Mouse (Mus musculus) spleen, adult 2 months (tissue): ENCODE measurements around the gene Mrpl16. TPM values are rescaled to one million over a fixed set of nuclear protein-coding genes. Genes with fewer than 3 reads are reported as not detected.
A peak's percentile ranks its signal among the peaks of the same experiment; 100 is the strongest.

ENCODE experiments used
- DNase-seq, 2 experiments: peaks; one replicate each; pipeline versions ENCODE4 v3.0.0 to v3.0.0-alpha.2; 2012 to 2021; ENCODE audit warnings: low spot score in 2 of 2, low read depth in 1 of 2
- H3K27ac ChIP-seq: fragments of 200-500 bp; 2 replicates; pipeline ENCODE4 v1.5.1; 2012; ENCODE audit warnings: low read length, inconsistent platforms; ENCODE audit not compliant: insufficient read depth
- H3K27me3 ChIP-seq: fragments of 200-500 bp; 2 replicates; pipeline ENCODE4 v1.6.1; 2012; ENCODE audit warnings: mild to moderate bottlenecking, moderate library complexity, low read length, inconsistent platforms; ENCODE audit not compliant: control insufficient read depth, insufficient read depth
- H3K36me3 ChIP-seq: fragments of 200-500 bp; 2 replicates; pipeline ENCODE4 v1.6.1; 2012; ENCODE audit warnings: mild to moderate bottlenecking, low read length, inconsistent platforms; ENCODE audit not compliant: control insufficient read depth, insufficient read depth
- H3K4me1 ChIP-seq: fragments of 200-500 bp; 2 replicates; pipeline ENCODE4 v1.6.1; 2011; ENCODE audit warnings: inconsistent platforms; ENCODE audit not compliant: control insufficient read depth, insufficient read depth, insufficient read length
- H3K4me3 ChIP-seq: fragments of 200-500 bp; 2 replicates; pipeline ENCODE4 v1.5.1; 2011; ENCODE audit warnings: mild to moderate bottlenecking, inconsistent platforms; ENCODE audit not compliant: insufficient read depth, insufficient read length; ENCODE audit errors: extremely low read depth
- CTCF ChIP-seq: fragments of 200-500 bp; IDR thresholded peaks from 2 replicates; pipeline ENCODE4 v1.5.1; 2011; ENCODE audit warnings: mild to moderate bottlenecking, inconsistent platforms; ENCODE audit not compliant: insufficient read depth, insufficient read length, insufficient replicate concordance; ENCODE audit errors: extremely low read depth
- POLR2A ChIP-seq: fragments of 200-500 bp; IDR thresholded peaks from 2 replicates; pipeline ENCODE4 v1.6.1; 2011; ENCODE audit warnings: low read depth, low read length, inconsistent platforms
- WGBS: fragments of 180-500 bp; shearing (Covaris S2); methylation state at CpG from one replicate; pipeline ENCODE4 v1.1.7; 2018; 5-methylcytosine and 5-hydroxymethylcytosine counted together
- polyA plus RNA-seq: library from polyadenylated mRNA; depleted of rRNA; stranded (reverse); fragments of >200 nt; gene quantifications from 2 replicates; pipeline ENCODE4 v1.2.3, GENCODE M21; 2012

The Mrpl16 gene
- polyA plus RNA-seq, 1 experiment: 5.4 TPM

- Histone ChIP-seq H3K27me3 (no peaks in the 10 kb centered on the region), H3K4me3 (no peak overlapping the region), H3K4me1 (no peaks in the 10 kb centered on the region), H3K36me3 (no peaks in the 10 kb centered on the region), H3K27ac (no peak overlapping the region)
- TF ChIP-seq CTCF: no peak
- TF ChIP-seq POLR2A: no peak
- no peak for DNase-seq
Measured at GRCm38 (mm10) chr19:11745680-11746079, 24.5 kb upstream of the Mrpl16 start.

DNA sequence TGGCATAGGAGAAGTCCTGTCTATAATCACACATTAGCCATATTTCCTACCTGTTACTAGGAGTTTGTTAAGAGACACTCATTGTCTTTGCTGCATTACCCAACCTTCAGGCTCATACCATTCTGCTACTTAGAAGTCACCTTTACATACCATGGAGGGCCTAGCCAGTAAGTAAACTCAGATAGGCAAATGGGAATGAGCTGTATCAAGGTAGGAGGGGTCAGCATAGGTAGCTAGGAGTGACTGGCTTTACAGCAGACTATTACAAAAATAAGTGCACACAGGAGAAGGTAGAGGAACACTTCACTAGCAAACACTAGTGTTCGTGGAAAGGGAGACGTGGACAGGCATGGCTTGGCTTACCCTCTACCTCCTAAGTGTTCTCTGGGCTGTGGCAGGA, 22.9 kb upstream of the Mrpl16 start, which contains the start of gene Gif:
TSS of gene Gif (plus strand) at position 257 of the 400 bp plus-strand sequence.
- 86% methylated on average over 2 of the region's 2 CpGs for WGBS

DNA sequence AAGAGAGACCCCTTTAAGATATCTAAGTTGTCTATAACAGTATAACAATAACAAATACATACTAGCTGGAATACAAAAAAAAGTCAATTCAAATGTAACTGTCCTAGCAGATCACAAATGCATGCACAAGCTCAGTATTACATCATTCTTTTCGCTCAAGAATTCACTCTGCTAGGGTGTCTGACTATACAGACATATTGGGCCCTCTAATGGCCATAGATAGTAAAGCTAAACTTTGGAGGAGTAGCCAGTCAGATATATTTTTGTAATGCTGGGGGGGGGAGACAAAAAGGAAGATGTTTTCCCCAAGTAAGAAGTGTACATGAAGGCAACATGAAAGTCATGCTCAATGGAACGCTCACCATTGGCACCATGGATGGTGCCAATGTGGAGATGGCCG, 5.1 kb upstream of the Mrpl16 start:
- 81% methylated on average over 3 of the region's 3 CpGs for WGBS
- DNase-seq: no peak

More for the DNA sequence above, 22.9 kb upstream of the Mrpl16 start, which contains the start of gene Gif:
- Histone ChIP-seq H3K36me3 (no peaks in the 10 kb centered on the region), H3K4me1 (no peaks in the 10 kb centered on the region), H3K4me3 (no peak within 1 kb of the TSS), H3K27ac (no peak within 1 kb of the TSS), H3K27me3 (no peaks in the 10 kb centered on the region)
- no peak for TF ChIP-seq CTCF
- TF ChIP-seq POLR2A: no peak
- DNase-seq: no peak

GRCm38 (mm10) chr19:11766413-11766812, 3.8 kb upstream of the Mrpl16 start:
- Histone ChIP-seq H3K36me3 (no peaks in the 10 kb centered on the region), H3K4me3 (no peak overlapping the region), H3K27ac (peak overlapping the region; percentile 94), H3K27me3 (no peaks in the 10 kb centered on the region), H3K4me1 (peaks cover 14% of the 10 kb centered on the region)
- DNase-seq: peak; percentile 15 to 49
- 10% methylated on average over 4 of the region's 4 CpGs for WGBS
- TF ChIP-seq POLR2A (no peak), CTCF (no peak)

More for the DNA sequence above, 5.1 kb upstream of the Mrpl16 start:
- Histone ChIP-seq H3K36me3 (no peaks in the 10 kb centered on the region), H3K27ac (peak overlapping the region; percentile 94), H3K4me1 (peaks cover 14% of the 10 kb centered on the region), H3K27me3 (no peaks in the 10 kb centered on the region), H3K4me3 (no peak overlapping the region)
- no peak for TF ChIP-seq POLR2A

- H3K4me1 ChIP-seq: peaks cover 14% of the 10 kb centered on the region
- peak; percentile 46 to 61 for DNase-seq
- H3K27ac ChIP-seq: no peak overlapping the region
- H3K27me3 ChIP-seq: no peaks in the 10 kb centered on the region
- no peak overlapping the region for H3K4me3 ChIP-seq
- WGBS: 5% methylated on average over 3 of the region's 3 CpGs
- TF ChIP-seq POLR2A: no peak
- TF ChIP-seq CTCF: peak; percentile 72; the same call in 1 of the 2 replicates
- H3K36me3 ChIP-seq: peaks cover 1% of the 10 kb centered on the region
Measured at GRCm38 (mm10) chr19:11768163-11768562, 2.0 kb upstream of the Mrpl16 start.

DNA sequence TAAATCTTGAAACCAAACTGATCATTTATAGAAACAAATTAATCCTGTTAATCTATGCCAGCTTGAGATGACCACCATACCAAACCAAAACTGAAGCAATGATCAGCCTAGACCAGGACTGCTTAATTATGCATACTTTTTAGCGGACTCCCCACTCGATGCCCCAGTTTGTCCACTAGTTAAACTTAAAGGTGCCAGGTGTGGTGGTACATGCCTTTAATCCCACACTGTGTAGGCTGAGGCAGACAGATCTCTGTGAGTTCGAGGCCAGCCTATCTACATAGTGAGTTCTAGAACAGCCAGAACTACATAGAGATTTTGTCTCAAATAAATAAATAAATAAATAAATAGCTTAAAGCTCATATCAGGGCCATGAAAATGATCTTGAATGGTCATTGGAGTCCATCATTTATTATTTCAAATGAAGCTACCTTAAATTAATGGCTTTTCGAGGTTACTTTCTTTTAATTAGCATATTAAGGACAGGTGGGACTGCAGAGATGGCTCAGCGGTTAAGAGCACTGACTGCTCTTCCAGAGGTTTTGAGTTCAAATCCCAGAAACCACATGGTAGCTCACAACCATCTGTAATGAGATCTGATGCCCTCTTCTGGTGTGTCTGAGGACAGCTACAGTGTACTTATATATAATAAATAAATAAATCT, 802 bp upstream of the Mrpl16 start:
- Histone ChIP-seq H3K27ac (no peak overlapping the region), H3K4me1 (peaks cover 14% of the 10 kb centered on the region), H3K36me3 (peaks cover 7% of the 10 kb centered on the region), H3K4me3 (no peak overlapping the region), H3K27me3 (no peaks in the 10 kb centered on the region)
- no peak for DNase-seq
- WGBS: 91% methylated on average over 5 of the region's 5 CpGs
- no peak for TF ChIP-seq POLR2A
- TF ChIP-seq CTCF: no peak

- peaks cover 10% of the 10 kb centered on the region for H3K36me3 ChIP-seq
- 67% methylated on average over 7 of the region's 7 CpGs for WGBS
- peak in 1 of 2 experiments; percentile 52 for DNase-seq
- H3K27ac ChIP-seq: no peak overlapping the region
- TF ChIP-seq POLR2A: no peak
- TF ChIP-seq CTCF: peak; percentile 32; the same call in 1 of the 2 replicates
- no peaks in the 10 kb centered on the region for H3K27me3 ChIP-seq
- no peak overlapping the region for H3K4me3 ChIP-seq
- no peaks in the 10 kb centered on the region for H3K4me1 ChIP-seq
Measured at GRCm38 (mm10) chr19:11777191-11777865, 7.1 kb downstream of the Mrpl16 start.
